Comparison of ENCODE assay signal across 12 mouse cellular contexts in the genomic region with DNA sequence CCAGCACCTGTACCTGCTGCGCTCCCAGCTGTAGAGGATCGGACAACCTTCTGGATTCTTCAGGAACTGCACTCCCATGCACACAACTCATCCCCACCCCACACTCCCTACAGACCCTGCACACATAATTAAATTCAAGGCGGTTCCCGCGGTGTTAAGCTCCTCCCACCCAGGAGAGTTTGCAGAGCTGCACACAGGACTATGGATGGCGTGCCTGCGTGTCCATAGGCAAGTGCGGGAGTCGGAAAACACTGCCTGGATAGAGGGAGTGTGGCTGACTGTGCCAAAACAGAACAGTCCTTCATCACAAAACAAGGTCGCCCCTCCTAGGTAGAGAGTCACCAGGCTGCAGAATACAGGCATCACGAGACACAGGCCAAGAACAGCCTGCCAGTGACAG. TPM values are rescaled to one million over a fixed set of nuclear protein-coding genes. Genes with fewer than 3 reads are reported as not detected.
DNase-seq lines count a peak whose midpoint lies in the region; ATAC-seq and TF ChIP-seq lines count a peak whose summit lies in the region.
"Had no signal": no experiment of that assay in that cellular context is flagged by ENCODE, and none has a peak within 500 bp of the region (broad histone marks: within the 10 kb centered on the region; RNA-seq: fewer than 3 reads in every experiment).

No protein-coding gene starts in this region.

- no peaks in the 10 kb centered on the region for H3K27me3 ChIP-seq in lung, postnatal 0 days (replicated peaks; ENCODE audit: insufficient read depth, low read length)
- no peaks in the 10 kb centered on the region for H3K27me3 ChIP-seq in hindbrain, embryonic 14.5 days (ENCODE audit: control insufficient read depth, insufficient read depth, low read length)
- H3K27me3 ChIP-seq in neural tube, embryonic 13.5 days: no peaks in the 10 kb centered on the region
- H3K27me3 ChIP-seq: stomach, embryonic 15.5 days had no signal

- H3K27ac ChIP-seq in lung, postnatal 0 days (ENCODE audit: low read length): no peak overlapping the region
- 0 out of 2 replicates have a peak overlapping the region, but pooled peaks have one; percentile 17 for H3K27ac ChIP-seq in hindbrain, embryonic 14.5 days
- no peak overlapping the region; the same call in 1 of the 2 replicates for H3K27ac ChIP-seq in neural tube, embryonic 13.5 days (replicated peaks)
- H3K27ac ChIP-seq: gastrocnemius, adult 2 months; layer of hippocampus, adult 2 months; stomach, embryonic 15.5 days had no signal

- ATAC-seq in lung, postnatal 0 days: no peak
- peak; percentile 17; the same call in 1 of the 2 replicates for ATAC-seq in hindbrain, embryonic 14.5 days (ENCODE audit: low FRiP score)
- peak; percentile 62 for ATAC-seq in neural tube, embryonic 13.5 days (ENCODE audit: low read depth)

- no peaks in the 10 kb centered on the region for H3K9me3 ChIP-seq in lung, postnatal 0 days (ENCODE audit: low read length)
- H3K9me3 ChIP-seq in hindbrain, embryonic 14.5 days (ENCODE audit: control insufficient read depth, low read length): no peaks in the 10 kb centered on the region
- no peaks in the 10 kb centered on the region for H3K9me3 ChIP-seq in neural tube, embryonic 13.5 days
- H3K9me3 ChIP-seq: stomach, embryonic 15.5 days had no signal

- TF ChIP-seq EP300 in lung, postnatal 0 days (IDR thresholded peaks at IDR 0.05): no peak

- H3K4me2 ChIP-seq in lung, postnatal 0 days (replicated peaks; ENCODE audit: low read depth, low read length): no peak overlapping the region
- H3K4me2 ChIP-seq in hindbrain, embryonic 14.5 days (replicated peaks): no peak overlapping the region; the same call in 1 of the 2 replicates
- H3K4me2 ChIP-seq in neural tube, embryonic 13.5 days: 0 out of 2 replicates have a peak overlapping the region, but pooled peaks have one; percentile 2
- H3K4me2 ChIP-seq: stomach, embryonic 15.5 days had no signal

- H3K36me3 ChIP-seq in lung, postnatal 0 days (ENCODE audit: insufficient read depth, low read length): no peaks in the 10 kb centered on the region
- no peaks in the 10 kb centered on the region for H3K36me3 ChIP-seq in hindbrain, embryonic 14.5 days (replicated peaks; ENCODE audit: control insufficient read depth, insufficient read depth)
- no peaks in the 10 kb centered on the region for H3K36me3 ChIP-seq in neural tube, embryonic 13.5 days
- H3K36me3 ChIP-seq: stomach, embryonic 15.5 days had no signal

- H3K9ac ChIP-seq in lung, postnatal 0 days (replicated peaks; ENCODE audit: low read depth): no peak overlapping the region
- no peak overlapping the region for H3K9ac ChIP-seq in hindbrain, embryonic 14.5 days
- H3K9ac ChIP-seq in neural tube, embryonic 13.5 days: 0 out of 2 replicates have a peak overlapping the region, but pooled peaks have one; percentile 22
- H3K9ac ChIP-seq: stomach, embryonic 15.5 days had no signal

- TF ChIP-seq CTCF in lung, postnatal 0 days (IDR thresholded peaks at IDR 0.05): 0 out of 2 replicates have a peak, but pooled peaks have one; percentile 8

- H3K4me1 ChIP-seq in lung, postnatal 0 days (ENCODE audit: insufficient read depth, low read depth, low read length): peaks cover 24% of the 10 kb centered on the region
- peaks cover 35% of the 10 kb centered on the region for H3K4me1 ChIP-seq in hindbrain, embryonic 14.5 days (replicated peaks; ENCODE audit: control insufficient read depth, insufficient read depth, low read length)
- peaks cover 64% of the 10 kb centered on the region for H3K4me1 ChIP-seq in neural tube, embryonic 13.5 days (replicated peaks)

- peak; percentile 55 for DNase-seq in embryo, embryonic 11 days
- DNase-seq in embryo, embryonic 9.5 days (ENCODE audit: extremely low spot score): no peak
- DNase-seq in lung, postnatal 0 days (ENCODE audit: low spot score): no peak
- no peak for DNase-seq in lung, postnatal 14 days
- DNase-seq in hindbrain, embryonic 14.5 days (ENCODE audit: low spot score): no peak
- no peak for DNase-seq in adipocyte (ENCODE audit: low spot score)
- no peak for DNase-seq in frontal cortex, postnatal 36 days (ENCODE audit: low spot score in 2 of 2)
- DNase-seq: gastrocnemius, adult 2 months; lung, adult 18-20 months had no signal

- no peak overlapping the region for H3K4me3 ChIP-seq in lung, postnatal 0 days (ENCODE audit: low read depth, low read length)
- H3K4me3 ChIP-seq in hindbrain, embryonic 14.5 days (replicated peaks; ENCODE audit: low read length): no peak overlapping the region
- H3K4me3 ChIP-seq in neural tube, embryonic 13.5 days: no peak overlapping the region
- H3K4me3 ChIP-seq: gastrocnemius, adult 2 months; layer of hippocampus, adult 2 months; stomach, embryonic 15.5 days had no signal

- 50% methylated on average over 11 of the region's 11 CpGs for WGBS in lung, postnatal 0 days
- 23% methylated on average over 11 of the region's 11 CpGs for WGBS in hindbrain, embryonic 14.5 days
- 25% methylated on average over 11 of the region's 11 CpGs for WGBS in neural tube, embryonic 13.5 days

RNA-seq across cellular contexts. Expression of a gene that starts 45.9 kb away (rescaled TPM):
- 13.4 and 15.3 TPM in 2 replicates for polyA plus RNA-seq in lung, postnatal 0 days (2015; fragmentation: Nextera tagmentation; extraction: Ambion mirVana)
- polyA plus RNA-seq in hindbrain, embryonic 14.5 days (2014; fragmentation: Nextera tagmentation; extraction: Ambion mirVana): 2.3 and 2.7 TPM in 2 replicates
- polyA plus RNA-seq in neural tube, embryonic 13.5 days (2015; fragmentation: Nextera tagmentation; extraction: Ambion mirVana): 3.8 and 4.1 TPM in 2 replicates
